Mouse (Mus musculus) hindbrain, embryonic 12.5 days (tissue): ENCODE measurements around the gene Itprip. TPM values are rescaled to one million over a fixed set of nuclear protein-coding genes. Genes with fewer than 3 reads are reported as not detected.

Experiments used
- ATAC-seq: fragments of 200-750 bp; cut with Nextera tagmentation; 2 replicates; pipeline ENCODE4 v1.8.0; 2017; ENCODE audit warnings: moderate TSS enrichment; ENCODE audit not compliant: low FRiP score
- H3K27ac ChIP-seq: fragments of 300-500 bp; sonication (generic); 2 replicates; pipeline ENCODE4 v1.5.1; 2016; ENCODE audit warnings: mild to moderate bottlenecking
- H3K27me3 ChIP-seq: fragments of 300-500 bp; sonication (generic); 2 replicates; pipeline ENCODE4 v1.6.1; 2016; ENCODE audit warnings: mild to moderate bottlenecking
- H3K36me3 ChIP-seq: fragments of 300-500 bp; sonication (generic); 2 replicates; pipeline ENCODE4 v1.6.1; 2016; ENCODE audit warnings: mild to moderate bottlenecking
- H3K4me1 ChIP-seq: fragments of 300-500 bp; sonication (generic); 2 replicates; pipeline ENCODE4 v1.6.1; 2016
- H3K4me2 ChIP-seq: fragments of 300-500 bp; sonication (generic); replicated peaks from 2 replicates; pipeline ENCODE4 v1.6.1; 2016; ENCODE audit warnings: mild to moderate bottlenecking
- H3K4me3 ChIP-seq: fragments of 300-500 bp; sonication (generic); 2 replicates; pipeline ENCODE4 v1.5.1; 2016; ENCODE audit warnings: mild to moderate bottlenecking
- H3K9ac ChIP-seq: fragments of 300-500 bp; sonication (generic); 2 replicates; pipeline ENCODE4 v1.6.1; 2016; ENCODE audit warnings: mild to moderate bottlenecking, moderate library complexity
- H3K9me3 ChIP-seq: fragments of 300-500 bp; sonication (generic); replicated peaks from 2 replicates; pipeline ENCODE4 v1.6.1; 2016; ENCODE audit warnings: mild to moderate bottlenecking
- WGBS: fragments of 180-500 bp; shearing (Covaris S2); methylation state at CpG from one replicate; pipeline ENCODE4 v1.1.7; 2016; 5-methylcytosine and 5-hydroxymethylcytosine counted together
- polyA plus RNA-seq: library from polyadenylated mRNA; unstranded; fragments of >200 nt; fragmentation: Nextera tagmentation; extraction: Ambion mirVana; gene quantifications from 2 replicates; pipeline ENCODE4 v1.2.1, GENCODE M21; 2016

The Itprip gene
- 16.1 and 16.6 TPM in 2 replicates for polyA plus RNA-seq

DNA sequence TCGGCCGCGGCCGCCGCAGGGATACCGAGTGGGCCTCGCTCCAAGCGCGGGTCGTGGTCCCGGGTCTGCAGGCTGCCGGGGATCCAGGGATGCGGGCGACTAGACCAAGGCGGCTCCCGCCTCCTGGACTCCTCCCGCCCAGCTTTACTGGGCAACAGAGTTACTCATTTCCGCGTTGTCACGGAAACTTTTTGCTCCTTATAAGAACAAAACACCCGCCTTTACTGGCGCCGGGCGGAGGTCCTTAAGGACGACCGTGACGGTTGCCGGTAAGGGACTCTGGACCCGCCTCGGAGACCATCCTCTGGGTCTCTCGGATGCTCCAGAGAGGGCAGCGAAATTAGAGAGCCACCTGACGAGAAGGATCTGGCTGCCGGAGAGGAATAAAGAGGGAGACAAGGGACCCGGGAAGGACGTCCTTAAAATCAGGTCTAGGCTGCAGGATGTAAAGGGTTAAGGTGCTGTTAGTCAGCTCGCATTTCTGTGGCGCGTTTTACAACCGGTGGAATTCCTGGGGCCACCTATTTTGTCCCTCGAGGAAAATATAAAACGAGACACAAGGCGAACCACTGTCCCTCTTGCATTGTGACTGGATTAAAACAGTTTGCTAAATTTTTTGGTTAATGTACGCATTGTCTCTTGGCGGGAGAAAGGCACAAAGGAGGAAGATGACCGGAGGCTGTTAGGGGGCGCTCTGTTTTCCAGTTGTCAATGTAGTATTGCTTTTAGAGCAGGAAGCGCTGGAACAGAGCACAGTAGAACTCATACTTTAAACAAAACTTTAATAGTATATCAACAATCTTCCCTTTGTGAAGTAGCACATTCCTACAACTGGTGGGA lies at the start of gene Itprip, which contains the start of gene Cfap43:
Gene Itprip (minus strand): TSS at position 174 of the 840 bp plus-strand sequence.
Gene Cfap43 (minus strand): TSS at position 162 of the 840 bp plus-strand sequence.
- Histone ChIP-seq H3K9me3 (no peaks in the 10 kb centered on the region), H3K4me2 (peak within 1 kb of the TSS; percentile 69), H3K36me3 (no peaks in the 10 kb centered on the region), H3K9ac (peak within 1 kb of the TSS; percentile 85), H3K4me3 (peak within 1 kb of the TSS; percentile 85), H3K27me3 (no peaks in the 10 kb centered on the region), H3K27ac (peak within 1 kb of the TSS; percentile 84), H3K4me1 (peaks cover 24% of the 10 kb centered on the region)
- under 1% methylated on average over 48 of the region's 48 CpGs for WGBS
- peak; percentile 80 for ATAC-seq

DNA sequence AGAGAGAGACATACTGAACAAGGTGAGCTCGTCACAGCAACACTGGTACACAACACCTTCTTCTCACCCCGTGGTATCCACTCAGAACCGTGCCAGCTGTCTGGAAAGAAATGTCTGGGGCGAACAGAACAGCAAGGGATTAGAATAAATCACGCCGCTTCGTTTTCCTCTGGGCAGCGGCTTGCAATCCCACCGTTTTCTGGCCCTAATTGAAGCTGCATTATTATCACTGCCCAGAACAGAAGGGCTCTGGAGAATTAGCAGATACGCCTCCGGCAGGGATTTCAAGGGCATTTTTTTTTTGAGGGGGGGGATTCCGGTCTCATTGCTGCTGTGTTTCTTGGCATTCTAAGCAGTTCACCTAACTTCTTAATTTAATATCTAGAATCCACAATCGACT lies 39.1 kb upstream of the Itprip start:
- no peaks in the 10 kb centered on the region for H3K9me3 ChIP-seq
- no peaks in the 10 kb centered on the region for H3K36me3 ChIP-seq
- WGBS = 70% methylated on average over 13 of the region's 13 CpGs
- H3K4me2 ChIP-seq = no peak overlapping the region
- no peaks in the 10 kb centered on the region for H3K27me3 ChIP-seq
- ATAC-seq = no peak
- no peak overlapping the region for H3K4me3 ChIP-seq
- H3K9ac ChIP-seq = no peak overlapping the region
- no peak overlapping the region for H3K27ac ChIP-seq
- peaks cover under 1% of the 10 kb centered on the region; the same call in 1 of the 2 replicates for H3K4me1 ChIP-seq

DNA sequence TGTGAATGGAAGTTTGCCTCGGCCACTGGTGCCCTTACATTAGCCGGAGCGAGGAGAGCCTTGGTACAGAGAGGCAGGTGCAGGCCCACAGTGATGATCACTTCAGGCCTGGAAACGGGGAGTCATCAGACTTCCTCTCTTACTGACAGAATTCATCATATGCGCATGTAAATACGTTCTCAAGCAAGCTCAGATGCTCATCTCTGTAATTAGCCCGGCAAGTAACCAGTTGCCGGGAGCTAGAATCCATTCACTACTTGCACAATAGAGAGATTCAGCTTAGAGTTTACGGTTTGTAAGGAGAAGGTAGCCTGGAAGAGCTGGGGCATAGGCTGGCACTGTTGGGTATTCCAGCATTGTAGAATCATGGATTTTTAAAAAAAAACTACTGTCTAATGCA lies 34.1 kb upstream of the Itprip start:
- H3K4me2 ChIP-seq = no peak overlapping the region
- no peak overlapping the region for H3K4me3 ChIP-seq
- WGBS = 58% methylated on average over 9 of the region's 9 CpGs
- H3K9ac ChIP-seq = no peak overlapping the region
- no peaks in the 10 kb centered on the region for H3K27me3 ChIP-seq
- H3K27ac ChIP-seq = no peak overlapping the region; the same call in 1 of the 2 replicates
- H3K9me3 ChIP-seq = no peaks in the 10 kb centered on the region
- no peaks in the 10 kb centered on the region for H3K36me3 ChIP-seq
- ATAC-seq = no peak
- peaks cover 4% of the 10 kb centered on the region; the same call in 1 of the 2 replicates for H3K4me1 ChIP-seq

DNA sequence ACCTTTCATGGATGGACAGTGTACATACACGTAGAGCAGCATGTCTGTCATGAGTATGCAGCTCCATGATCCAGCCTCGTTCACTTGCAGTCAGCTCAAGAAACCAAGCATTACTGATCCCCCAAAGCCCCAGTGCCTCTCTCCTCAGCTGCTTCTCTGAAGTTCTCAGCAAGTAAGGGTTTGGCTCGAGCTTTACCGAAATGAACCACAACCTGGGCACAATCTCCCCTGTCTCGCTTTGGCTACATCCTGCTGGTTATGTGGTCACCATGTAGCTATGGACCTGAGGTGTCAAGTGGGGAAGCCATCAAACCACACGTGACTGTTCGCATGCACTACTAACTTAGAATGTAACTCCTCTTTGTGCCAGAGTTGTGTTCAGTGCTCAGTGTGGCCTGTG lies 31.8 kb upstream of the Itprip start:
- ATAC-seq = no peak
- WGBS = 87% methylated on average over 7 of the region's 7 CpGs
- no peak overlapping the region for H3K9ac ChIP-seq
- H3K36me3 ChIP-seq = no peaks in the 10 kb centered on the region
- H3K4me2 ChIP-seq = no peak overlapping the region
- no peak overlapping the region for H3K27ac ChIP-seq
- peaks cover 4% of the 10 kb centered on the region; the same call in 1 of the 2 replicates for H3K4me1 ChIP-seq
- no peaks in the 10 kb centered on the region for H3K9me3 ChIP-seq
- H3K27me3 ChIP-seq = no peaks in the 10 kb centered on the region
- H3K4me3 ChIP-seq = no peak overlapping the region

DNA sequence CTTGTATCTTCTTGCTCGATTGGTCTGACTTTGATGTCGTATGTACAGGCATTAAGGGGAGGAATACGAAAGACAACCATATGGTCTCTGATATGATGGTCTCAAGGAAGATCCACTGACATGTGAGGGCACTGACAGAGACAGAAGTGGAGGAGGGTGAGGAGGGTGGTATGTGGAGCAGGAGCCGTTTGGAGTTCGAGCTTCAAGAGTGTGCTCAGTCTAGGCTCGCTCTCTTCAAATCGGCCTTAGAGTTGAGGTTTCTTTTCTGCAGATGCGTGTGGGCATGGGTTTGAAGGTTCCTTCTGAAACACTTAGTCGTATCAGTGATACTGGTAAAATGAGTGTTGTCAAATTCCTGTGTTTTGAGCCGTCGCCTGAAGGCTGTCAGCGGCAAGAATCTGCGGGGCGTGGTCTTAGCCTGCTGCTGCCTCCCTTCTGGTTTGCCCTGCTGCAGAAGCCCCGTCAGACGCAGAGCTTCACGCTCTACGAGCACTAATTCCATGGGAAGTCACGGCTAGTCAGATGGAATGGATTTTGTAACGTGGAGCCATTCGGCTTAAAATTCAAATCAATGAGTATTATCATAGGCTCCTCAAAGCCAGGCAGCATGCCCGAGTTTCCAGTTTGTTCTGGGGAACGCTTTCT lies 27.8 kb upstream of the Itprip start:
- Histone ChIP-seq H3K4me1 (no peaks in the 10 kb centered on the region), H3K9me3 (no peaks in the 10 kb centered on the region), H3K27ac (no peak overlapping the region), H3K27me3 (no peaks in the 10 kb centered on the region), H3K4me3 (no peak overlapping the region), H3K36me3 (no peaks in the 10 kb centered on the region), H3K9ac (no peak overlapping the region), H3K4me2 (peak overlapping the region; percentile 23)
- peak; percentile 67 for ATAC-seq
- WGBS = 45% methylated on average over 23 of the region's 23 CpGs

DNA sequence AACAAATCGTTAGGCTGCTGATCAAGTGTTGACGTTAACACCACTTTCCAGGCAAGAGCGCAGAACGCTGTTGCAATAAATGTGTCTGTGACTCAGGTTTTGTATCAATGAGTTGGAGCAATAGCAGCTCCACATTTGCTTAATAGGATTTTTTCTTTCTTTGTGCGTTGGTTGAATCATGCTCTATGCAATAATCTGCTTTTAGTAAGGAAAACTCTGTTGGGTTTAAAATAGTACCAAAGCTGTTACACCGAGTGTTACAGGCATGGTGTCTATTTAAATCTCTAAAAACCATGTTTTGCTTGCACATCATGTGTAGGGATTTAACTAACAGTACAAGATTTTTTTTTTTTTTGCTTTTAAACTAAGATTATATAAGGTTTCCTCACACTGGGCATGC lies 20.3 kb upstream of the Itprip start:
- Histone ChIP-seq H3K9me3 (no peaks in the 10 kb centered on the region), H3K4me1 (peaks cover 9% of the 10 kb centered on the region; the same call in 1 of the 2 replicates), H3K9ac (no peak overlapping the region), H3K27me3 (peaks cover 10% of the 10 kb centered on the region), H3K4me2 (no peak overlapping the region), H3K4me3 (no peak overlapping the region), H3K27ac (no peak overlapping the region), H3K36me3 (no peaks in the 10 kb centered on the region)
- 91% methylated on average over 6 of the region's 6 CpGs for WGBS
- ATAC-seq = no peak

DNA sequence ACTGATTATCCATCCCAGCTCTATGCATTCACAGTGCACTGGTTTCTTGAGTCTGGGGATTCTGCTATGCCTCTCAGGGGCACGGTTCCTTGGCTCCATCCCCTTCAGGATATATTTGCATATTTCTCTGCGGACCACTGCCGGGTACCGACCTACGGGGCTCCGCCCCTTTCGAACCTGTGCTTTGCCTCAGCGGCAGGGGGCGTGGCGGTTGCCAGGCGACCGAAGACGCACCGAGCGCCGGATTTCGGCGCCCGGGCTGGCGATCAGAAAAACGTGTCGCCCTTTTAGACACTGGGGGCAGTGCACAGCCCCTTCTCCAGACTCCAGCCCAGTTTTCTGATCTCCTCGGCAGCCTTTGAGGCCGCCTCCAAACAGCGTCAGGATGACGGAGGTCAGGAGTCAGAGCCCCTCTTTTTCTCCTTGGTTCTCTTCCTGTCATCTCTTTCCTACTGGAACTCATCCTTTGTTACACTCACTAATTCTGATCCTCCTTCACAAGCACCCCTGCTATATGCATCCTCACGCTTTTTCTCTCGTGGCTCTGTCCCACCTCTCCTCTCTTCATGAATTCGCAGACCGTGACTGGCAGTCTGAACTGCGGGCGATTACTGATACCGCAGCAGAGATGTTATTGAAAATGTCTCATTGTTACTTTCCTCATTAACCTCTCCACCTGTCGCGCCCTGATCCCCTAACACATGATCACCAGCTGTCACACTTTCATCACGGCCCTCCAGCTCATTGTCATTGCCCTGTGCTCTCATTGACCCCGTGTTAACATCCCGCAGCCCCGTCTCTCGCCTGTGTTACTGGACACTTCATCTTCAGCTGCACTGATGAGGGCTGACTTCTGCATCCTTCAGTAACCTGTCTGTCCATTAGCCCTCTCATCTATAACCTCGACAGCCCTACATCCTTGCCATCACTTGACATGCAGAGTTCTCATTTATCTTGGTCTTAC lies 18.6 kb upstream of the Itprip start, which contains the start of gene Cfap58:
Gene Cfap58 (plus strand): TSS at position 233 of the 964 bp plus-strand sequence.
- WGBS = 3% methylated on average over 41 of the region's 41 CpGs
- H3K27ac ChIP-seq = peak within 1 kb of the TSS; percentile 49

DNA sequence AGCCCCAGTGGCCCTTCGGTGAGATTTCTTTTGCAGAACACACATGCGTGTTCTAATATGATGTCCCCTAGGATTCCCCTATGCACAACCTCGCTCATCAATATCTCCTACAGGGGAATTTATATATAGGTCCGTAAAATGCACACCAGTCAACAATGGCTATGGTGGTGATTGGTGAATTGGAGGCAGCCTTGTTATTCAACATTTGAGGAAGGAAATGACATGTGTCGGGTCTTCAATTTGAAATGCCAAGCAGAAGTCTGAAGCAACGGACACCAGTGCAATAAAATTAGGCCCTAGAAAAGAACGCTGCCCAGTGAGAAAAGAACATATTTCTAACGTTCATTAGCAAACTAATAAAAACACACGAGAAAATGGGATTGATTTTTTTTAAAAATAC lies 17.8 kb upstream of the Itprip start:
- WGBS = 63% methylated on average over 9 of the region's 9 CpGs
- Histone ChIP-seq H3K9ac (no peak overlapping the region), H3K27ac (no peak overlapping the region), H3K4me3 (0 out of 2 replicates have a peak overlapping the region, but pooled peaks have one; percentile 33), H3K27me3 (peaks cover 10% of the 10 kb centered on the region), H3K4me1 (peaks cover 9% of the 10 kb centered on the region; the same call in 1 of the 2 replicates), H3K36me3 (no peaks in the 10 kb centered on the region), H3K9me3 (no peaks in the 10 kb centered on the region), H3K4me2 (peak overlapping the region; percentile 71)
- no peak for ATAC-seq

More for the DNA sequence above, 18.6 kb upstream of the Itprip start, which contains the start of gene Cfap58:
- Histone ChIP-seq H3K4me2 (peak within 1 kb of the TSS; percentile 71), H3K9ac (0 out of 2 replicates have a peak within 1 kb of the TSS, but pooled peaks have one; percentile 24), H3K27me3 (peaks cover 10% of the 10 kb centered on the region), H3K4me1 (peaks cover 9% of the 10 kb centered on the region; the same call in 1 of the 2 replicates), H3K36me3 (no peaks in the 10 kb centered on the region), H3K4me3 (peak within 1 kb of the TSS; percentile 33), H3K9me3 (no peaks in the 10 kb centered on the region)
- peak; percentile 88 for ATAC-seq

DNA sequence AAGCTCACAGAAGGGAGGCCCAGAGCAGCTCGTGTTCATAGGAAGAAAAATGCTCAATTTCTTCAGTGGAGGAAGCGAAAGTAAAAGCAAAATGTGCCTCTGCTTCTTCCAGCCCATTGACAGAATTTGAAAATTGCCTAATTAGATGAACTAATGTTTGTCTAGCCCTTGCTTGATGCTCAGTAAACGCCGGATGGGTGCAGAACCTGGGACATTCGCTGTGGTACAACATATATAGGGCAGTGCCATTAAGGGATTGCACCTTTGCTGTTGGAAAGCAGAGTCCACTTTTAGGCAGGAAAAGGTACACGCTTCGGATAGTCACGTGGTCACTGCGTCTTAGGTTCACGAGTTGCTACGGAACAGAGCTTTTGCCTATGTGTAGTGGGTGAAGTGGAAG lies 17.4 kb upstream of the Itprip start:
- no peak for ATAC-seq
- Histone ChIP-seq H3K4me2 (no peak overlapping the region), H3K4me3 (no peak overlapping the region), H3K36me3 (no peaks in the 10 kb centered on the region), H3K27me3 (peaks cover 10% of the 10 kb centered on the region), H3K9me3 (no peaks in the 10 kb centered on the region), H3K4me1 (peaks cover 9% of the 10 kb centered on the region; the same call in 1 of the 2 replicates), H3K9ac (no peak overlapping the region), H3K27ac (no peak overlapping the region)
- 89% methylated on average over 11 of the region's 11 CpGs for WGBS

DNA sequence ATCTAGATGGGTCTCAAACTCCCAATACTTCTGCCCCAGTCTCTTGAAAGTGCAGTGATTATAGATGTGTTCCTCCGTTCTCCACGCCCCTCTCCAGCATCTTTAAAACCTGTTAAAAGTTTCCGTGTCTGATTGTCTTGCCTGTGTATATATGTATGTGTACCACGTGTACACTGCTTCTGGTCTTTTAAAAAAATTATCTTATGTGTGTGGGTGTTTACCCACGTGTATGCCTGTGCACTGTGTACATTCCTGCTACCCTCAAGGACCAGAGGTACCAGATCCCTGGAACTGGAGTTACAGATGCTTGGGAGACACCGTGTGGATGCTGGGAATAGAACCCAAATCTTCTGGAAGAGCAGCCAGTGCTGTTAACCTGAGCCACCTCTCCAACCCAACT lies 16.4 kb upstream of the Itprip start:
- 84% methylated on average over 6 of the region's 6 CpGs for WGBS
- ATAC-seq = no peak

DNA sequence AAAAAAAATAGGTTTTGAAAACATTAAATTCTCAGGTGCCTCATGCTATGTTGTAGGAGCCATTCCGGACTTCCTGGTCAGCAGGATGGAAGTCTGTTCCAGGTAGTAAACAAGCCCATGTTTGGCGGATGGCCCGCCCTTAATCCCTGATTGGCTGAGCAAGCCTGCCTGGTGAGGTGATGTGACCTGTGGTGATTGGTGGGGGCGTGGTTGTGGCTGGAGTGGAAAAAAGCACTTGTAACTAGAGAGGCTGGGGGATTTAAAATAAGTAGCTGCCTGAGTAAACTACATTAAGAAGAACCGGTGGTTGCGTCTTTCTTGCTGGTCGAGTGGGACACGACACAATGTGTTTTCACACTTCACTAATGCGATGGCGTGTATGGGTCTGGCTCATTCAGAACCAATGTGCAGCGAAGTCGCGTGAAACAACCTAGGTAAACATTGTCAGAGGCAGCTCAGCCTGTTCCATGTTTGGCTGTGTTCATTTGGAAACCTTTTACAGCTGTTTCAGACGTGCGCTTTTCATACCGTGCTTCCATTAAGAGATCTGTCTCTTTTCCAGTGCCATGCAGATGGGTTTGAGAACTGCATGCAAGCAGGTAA lies 15.6 kb upstream of the Itprip start:
- Histone ChIP-seq H3K36me3 (no peaks in the 10 kb centered on the region), H3K4me3 (no peak overlapping the region), H3K9me3 (no peaks in the 10 kb centered on the region), H3K9ac (no peak overlapping the region), H3K4me2 (no peak overlapping the region), H3K27ac (no peak overlapping the region), H3K27me3 (peaks cover 7% of the 10 kb centered on the region), H3K4me1 (peaks cover 9% of the 10 kb centered on the region; the same call in 1 of the 2 replicates)
- 74% methylated on average over 16 of the region's 16 CpGs for WGBS
- ATAC-seq = no peak

More for the DNA sequence above, 16.4 kb upstream of the Itprip start:
- H3K9ac ChIP-seq = no peak overlapping the region
- H3K27me3 ChIP-seq = peaks cover 10% of the 10 kb centered on the region
- H3K4me3 ChIP-seq = no peak overlapping the region
- H3K36me3 ChIP-seq = no peaks in the 10 kb centered on the region
- no peaks in the 10 kb centered on the region for H3K9me3 ChIP-seq
- no peak overlapping the region for H3K4me2 ChIP-seq
- peaks cover 9% of the 10 kb centered on the region; the same call in 1 of the 2 replicates for H3K4me1 ChIP-seq
- no peak overlapping the region for H3K27ac ChIP-seq
